Mouse (Mus musculus): ENCODE measurements around the gene Ccdc185.

Ccdc185 gene

DNA sequence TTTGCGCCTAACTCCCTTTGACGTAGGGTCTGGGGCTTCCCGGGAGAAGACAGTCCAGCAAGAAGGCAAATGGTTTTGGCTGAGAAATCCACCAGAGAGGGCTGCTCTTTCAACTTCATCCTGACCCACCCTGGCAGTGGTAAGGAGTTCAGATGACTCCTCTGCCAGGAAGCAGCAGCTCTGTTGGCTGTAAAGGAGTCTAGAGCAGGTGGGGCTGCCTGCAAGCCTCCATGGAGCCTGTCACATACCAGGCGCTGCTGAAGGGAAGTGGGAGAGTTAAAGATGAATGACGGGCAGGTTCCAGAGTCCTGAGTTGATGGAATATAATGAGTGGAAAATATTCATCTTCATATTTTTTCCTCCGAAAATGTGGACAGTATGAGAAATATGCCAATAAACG, 34.8 kb upstream of the Ccdc185 start:
- Histone ChIP-seq H3K4me1 (replicated peaks; ENCODE audit: low read depth, low read length) (no peaks in the 10 kb centered on the region), H3K36me3 (ENCODE audit: insufficient read depth, low read length) (no peaks in the 10 kb centered on the region), H3K27me3 (ENCODE audit: insufficient read depth, low read length) (peaks cover 7% of the 10 kb centered on the region; the same call in 1 of the 2 replicates), H3K9me3 (ENCODE audit: low read length) (no peaks in the 10 kb centered on the region), H3K4me3 (replicated peaks; ENCODE audit: low read length) (no peak overlapping the region)
- TF ChIP-seq POU5F1 (IDR thresholded peaks at IDR 0.05; ENCODE audit: borderline replicate concordance, low read length) (no peak), NANOG (IDR thresholded peaks at IDR 0.05; ENCODE audit: borderline replicate concordance, low read length) (no peak), CTCF (conservative IDR thresholded peaks at IDR 0.05; ENCODE audit: low read length) (no peak)

DNA sequence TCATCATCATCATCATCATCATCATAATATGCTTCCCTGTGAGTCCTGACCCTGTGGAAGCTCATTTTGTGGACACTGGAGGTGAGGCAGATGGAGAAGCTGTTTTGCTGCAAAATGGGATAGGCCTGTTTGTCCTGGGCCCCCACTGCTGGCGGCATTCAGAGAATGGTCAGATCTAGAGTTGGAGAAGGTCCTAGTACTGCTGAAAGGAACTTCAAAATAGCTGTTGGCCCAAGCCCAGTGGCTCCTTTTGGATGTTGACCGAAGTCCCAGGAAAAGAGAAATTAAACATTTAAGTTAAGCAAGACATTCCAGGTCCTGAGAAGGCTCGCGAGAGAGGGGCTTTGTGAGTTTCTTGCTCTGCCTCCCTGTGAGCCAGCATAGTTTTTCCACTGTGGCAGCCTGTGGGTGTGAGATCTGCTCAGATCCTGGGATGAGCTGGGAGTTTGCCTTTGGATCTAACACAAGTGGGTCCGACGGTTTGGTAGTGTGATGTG, 30.1 kb upstream of the Ccdc185 start:
- TF ChIP-seq NANOG (IDR thresholded peaks at IDR 0.05; ENCODE audit: borderline replicate concordance, low read length) (no peak), POU5F1 (IDR thresholded peaks at IDR 0.05; ENCODE audit: borderline replicate concordance, low read length) (no peak), CTCF (conservative IDR thresholded peaks at IDR 0.05; ENCODE audit: low read length) (no peak)
- Histone ChIP-seq H3K4me1 (replicated peaks; ENCODE audit: low read depth, low read length) (peaks cover 12% of the 10 kb centered on the region), H3K27me3 (ENCODE audit: insufficient read depth, low read length) (peaks cover 7% of the 10 kb centered on the region; the same call in 1 of the 2 replicates), H3K9me3 (ENCODE audit: low read length) (no peaks in the 10 kb centered on the region), H3K4me3 (replicated peaks; ENCODE audit: low read length) (no peak overlapping the region), H3K36me3 (ENCODE audit: insufficient read depth, low read length) (no peaks in the 10 kb centered on the region)

DNA sequence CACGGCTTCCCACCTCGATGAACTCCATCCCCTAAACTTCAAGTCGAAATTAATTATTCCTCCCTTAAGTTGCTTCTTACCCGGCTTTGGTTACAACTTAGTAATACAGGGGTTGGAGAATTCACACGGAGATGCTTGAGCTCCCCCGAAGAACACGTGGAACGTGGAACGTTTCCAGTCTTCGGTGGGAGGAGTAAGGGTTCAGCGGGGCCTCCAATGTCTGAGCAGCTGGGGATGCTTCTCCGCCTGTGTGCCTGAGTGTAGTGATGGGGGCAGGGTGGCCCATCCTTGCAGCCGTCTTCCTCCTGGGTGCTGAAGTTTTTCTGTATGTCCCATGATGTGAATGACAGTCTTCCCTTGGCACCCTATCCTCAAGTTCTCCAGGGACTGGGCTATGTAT, 29.2 kb upstream of the Ccdc185 start:
- Histone ChIP-seq H3K9me3 (ENCODE audit: low read length) (no peaks in the 10 kb centered on the region), H3K27me3 (ENCODE audit: insufficient read depth, low read length) (peaks cover under 1% of the 10 kb centered on the region; the same call in 1 of the 2 replicates), H3K4me3 (replicated peaks; ENCODE audit: low read length) (no peak overlapping the region), H3K4me1 (replicated peaks; ENCODE audit: low read depth, low read length) (peaks cover 12% of the 10 kb centered on the region), H3K36me3 (ENCODE audit: insufficient read depth, low read length) (no peaks in the 10 kb centered on the region)
- no peak for TF ChIP-seq NANOG (IDR thresholded peaks at IDR 0.05; ENCODE audit: borderline replicate concordance, low read length)
- no peak for TF ChIP-seq POU5F1 (IDR thresholded peaks at IDR 0.05; ENCODE audit: borderline replicate concordance, low read length)
- no peak for TF ChIP-seq CTCF (conservative IDR thresholded peaks at IDR 0.05; ENCODE audit: low read length)

DNA sequence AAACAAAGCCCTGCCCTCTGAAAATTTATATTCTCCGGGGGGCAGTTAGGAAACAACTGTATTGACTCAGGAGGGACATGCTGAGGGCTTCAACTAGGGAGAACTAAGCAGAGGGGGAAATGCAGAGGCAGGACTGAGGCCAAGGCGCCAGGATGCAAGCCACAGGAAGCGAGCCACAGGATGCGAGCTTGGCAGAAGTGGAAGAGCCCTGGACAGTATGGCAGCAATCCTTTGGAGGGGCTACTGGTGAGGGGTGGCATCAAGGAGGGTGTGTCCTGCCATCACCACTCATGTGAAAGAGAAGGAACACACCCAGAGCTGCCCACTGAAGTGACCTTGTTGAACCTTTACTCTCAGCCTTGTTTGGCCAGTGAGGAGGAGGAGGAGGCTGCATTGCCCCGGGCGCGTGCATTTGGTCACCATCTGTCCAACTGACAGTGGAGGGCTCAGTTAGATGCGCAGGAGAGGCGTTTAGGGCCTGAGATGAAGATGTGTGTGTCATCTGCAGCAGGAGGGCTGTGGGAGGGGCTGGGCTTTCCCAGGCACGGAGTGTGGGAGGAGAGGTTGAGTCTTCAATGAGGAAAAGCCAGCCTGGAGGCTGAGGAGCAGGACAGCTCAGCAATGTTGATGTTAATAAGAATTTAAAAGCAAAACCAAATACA, 27.9 kb upstream of the Ccdc185 start:
- Histone ChIP-seq H3K4me1 (replicated peaks; ENCODE audit: low read depth, low read length) (peaks cover 12% of the 10 kb centered on the region), H3K9me3 (ENCODE audit: low read length) (no peaks in the 10 kb centered on the region), H3K27me3 (ENCODE audit: insufficient read depth, low read length) (no peaks in the 10 kb centered on the region), H3K4me3 (replicated peaks; ENCODE audit: low read length) (no peak overlapping the region), H3K36me3 (ENCODE audit: insufficient read depth, low read length) (no peaks in the 10 kb centered on the region)
- TF ChIP-seq CTCF (conservative IDR thresholded peaks at IDR 0.05; ENCODE audit: low read length) (no peak), NANOG (IDR thresholded peaks at IDR 0.05; ENCODE audit: borderline replicate concordance, low read length) (no peak), POU5F1 (IDR thresholded peaks at IDR 0.05; ENCODE audit: borderline replicate concordance, low read length) (no peak)

DNA sequence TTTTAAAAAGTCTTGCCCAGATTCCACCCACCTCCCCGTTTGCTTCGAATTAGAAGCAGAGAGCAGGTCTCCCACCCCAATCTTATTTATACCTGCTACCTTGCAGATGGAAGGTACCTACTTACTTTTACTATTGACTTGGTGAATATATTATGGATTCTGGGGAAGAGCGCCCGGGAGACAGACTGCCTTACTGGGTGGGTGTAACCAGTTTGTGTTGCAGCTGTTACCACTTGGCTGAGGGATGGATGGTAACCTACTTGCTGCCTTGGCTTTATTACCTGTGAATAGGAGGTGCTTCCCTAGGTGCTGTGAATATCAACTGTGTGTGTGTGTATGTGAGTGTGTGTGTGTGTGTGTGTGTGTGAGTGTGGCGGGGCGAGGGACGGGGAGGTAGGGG, 26.6 kb upstream of the Ccdc185 start:
- Histone ChIP-seq H3K27me3 (ENCODE audit: insufficient read depth, low read length) (no peaks in the 10 kb centered on the region), H3K4me1 (replicated peaks; ENCODE audit: low read depth, low read length) (peaks cover 12% of the 10 kb centered on the region)

DNA sequence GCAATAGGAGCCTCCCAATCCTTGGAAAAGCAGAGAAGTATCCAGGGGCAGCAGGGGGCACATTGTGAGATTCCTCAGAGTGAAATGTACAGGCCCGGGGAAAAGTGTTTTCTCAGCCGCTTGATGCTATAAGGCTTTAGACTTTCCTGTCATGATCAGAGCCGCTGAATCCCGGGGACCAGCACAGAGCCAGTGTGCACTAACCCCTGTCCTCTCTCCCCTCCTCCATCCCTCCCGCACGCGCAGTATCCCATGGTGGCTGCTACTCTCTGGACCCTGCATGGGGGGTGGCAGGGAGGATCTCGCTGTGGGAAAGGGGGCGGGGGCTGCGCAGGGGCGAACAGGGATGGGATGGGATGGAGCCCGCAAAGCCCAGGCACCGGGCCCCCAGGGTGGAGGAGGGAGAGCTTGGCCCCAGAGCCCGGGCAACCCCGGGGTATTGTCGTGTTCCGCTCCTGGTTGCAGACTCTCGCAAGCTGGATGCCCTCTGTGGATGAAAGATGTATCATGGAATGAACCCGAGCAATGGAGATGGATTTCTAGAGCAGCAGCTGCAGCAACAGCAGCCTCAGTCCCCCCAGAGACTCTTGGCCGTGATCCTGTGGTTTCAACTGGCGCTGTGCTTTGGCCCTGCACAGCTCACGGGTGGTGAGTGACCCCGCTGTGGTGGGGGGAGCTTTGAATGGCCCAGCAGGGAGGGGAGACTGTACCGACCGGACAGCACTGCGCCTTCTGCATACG, 15.7 kb upstream of the Ccdc185 start:
- Histone ChIP-seq H3K36me3 (ENCODE audit: insufficient read depth, low read length) (no peaks in the 10 kb centered on the region), H3K9me3 (ENCODE audit: low read length) (no peaks in the 10 kb centered on the region), H3K4me1 (replicated peaks; ENCODE audit: low read depth, low read length) (peaks cover 30% of the 10 kb centered on the region), H3K4me3 (replicated peaks; ENCODE audit: low read length) (peak overlapping the region; percentile 87), H3K27me3 (ENCODE audit: insufficient read depth, low read length) (peaks cover 65% of the 10 kb centered on the region)
- TF ChIP-seq POU5F1 (IDR thresholded peaks at IDR 0.05; ENCODE audit: borderline replicate concordance, low read length), result no peak
- no peak for TF ChIP-seq CTCF (conservative IDR thresholded peaks at IDR 0.05; ENCODE audit: low read length)
- TF ChIP-seq NANOG (IDR thresholded peaks at IDR 0.05; ENCODE audit: borderline replicate concordance, low read length), result no peak

More for the DNA sequence above, 26.6 kb upstream of the Ccdc185 start:
- H3K9me3 ChIP-seq (ENCODE audit: low read length), result no peaks in the 10 kb centered on the region
- H3K4me3 ChIP-seq (replicated peaks; ENCODE audit: low read length), result no peak overlapping the region
- TF ChIP-seq CTCF (conservative IDR thresholded peaks at IDR 0.05; ENCODE audit: low read length), result no peak
- no peak for TF ChIP-seq POU5F1 (IDR thresholded peaks at IDR 0.05; ENCODE audit: borderline replicate concordance, low read length)
- no peak for TF ChIP-seq NANOG (IDR thresholded peaks at IDR 0.05; ENCODE audit: borderline replicate concordance, low read length)
- no peaks in the 10 kb centered on the region for H3K36me3 ChIP-seq (ENCODE audit: insufficient read depth, low read length)

DNA sequence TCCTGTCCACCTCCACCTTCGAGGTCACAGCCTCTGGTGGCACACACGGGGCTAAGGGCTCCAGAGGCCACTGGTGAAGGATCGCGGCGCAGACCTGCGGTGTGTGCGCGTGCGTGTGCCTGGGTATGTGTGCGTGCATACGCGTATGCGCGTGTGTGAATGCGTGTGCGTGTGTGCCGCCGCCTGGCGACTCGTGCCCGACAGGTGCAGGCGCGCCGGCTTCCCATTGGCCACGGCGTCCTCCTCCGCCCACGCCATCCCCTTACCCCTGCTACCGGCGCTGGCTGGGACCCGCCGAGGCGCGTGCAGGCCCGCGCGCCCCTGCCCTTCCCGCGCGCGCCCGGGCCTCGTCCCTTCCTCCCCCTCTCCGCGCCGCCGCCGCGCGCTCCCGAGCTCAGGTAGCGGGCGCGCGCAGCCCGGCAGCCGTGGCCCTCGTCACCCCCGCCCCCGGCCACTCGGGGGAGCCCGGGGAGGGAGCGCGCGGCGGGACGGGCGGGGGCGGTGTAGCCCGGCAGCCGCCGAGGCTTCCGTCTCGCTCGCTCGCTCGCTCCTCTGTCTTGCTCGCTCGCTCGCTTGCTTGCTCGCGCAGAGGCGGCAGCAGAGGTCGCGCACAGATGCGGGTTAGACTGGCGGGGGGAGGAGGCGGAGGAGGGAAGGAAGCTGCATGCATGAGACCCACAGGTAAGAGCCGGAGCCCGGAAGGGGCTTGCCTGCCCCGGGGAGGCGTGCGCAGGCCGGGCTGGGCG, 14.9 kb upstream of the Ccdc185 start, which contains the start of gene Susd4:
TSS of gene Susd4 (plus strand) at position 145 of the 746 bp plus-strand sequence.
- no peaks in the 10 kb centered on the region for H3K36me3 ChIP-seq (ENCODE audit: insufficient read depth, low read length)
- peaks cover 30% of the 10 kb centered on the region for H3K4me1 ChIP-seq (replicated peaks; ENCODE audit: low read depth, low read length)
- TF ChIP-seq CTCF (conservative IDR thresholded peaks at IDR 0.05; ENCODE audit: low read length) (no peak), NANOG (IDR thresholded peaks at IDR 0.05; ENCODE audit: borderline replicate concordance, low read length) (no peak), POU5F1 (IDR thresholded peaks at IDR 0.05; ENCODE audit: borderline replicate concordance, low read length) (no peak)
- H3K9me3 ChIP-seq (ENCODE audit: low read length), result no peaks in the 10 kb centered on the region
- H3K27me3 ChIP-seq (ENCODE audit: insufficient read depth, low read length), result peaks cover 67% of the 10 kb centered on the region
- H3K4me3 ChIP-seq (replicated peaks; ENCODE audit: low read length), result peak within 1 kb of the TSS; percentile 87

DNA sequence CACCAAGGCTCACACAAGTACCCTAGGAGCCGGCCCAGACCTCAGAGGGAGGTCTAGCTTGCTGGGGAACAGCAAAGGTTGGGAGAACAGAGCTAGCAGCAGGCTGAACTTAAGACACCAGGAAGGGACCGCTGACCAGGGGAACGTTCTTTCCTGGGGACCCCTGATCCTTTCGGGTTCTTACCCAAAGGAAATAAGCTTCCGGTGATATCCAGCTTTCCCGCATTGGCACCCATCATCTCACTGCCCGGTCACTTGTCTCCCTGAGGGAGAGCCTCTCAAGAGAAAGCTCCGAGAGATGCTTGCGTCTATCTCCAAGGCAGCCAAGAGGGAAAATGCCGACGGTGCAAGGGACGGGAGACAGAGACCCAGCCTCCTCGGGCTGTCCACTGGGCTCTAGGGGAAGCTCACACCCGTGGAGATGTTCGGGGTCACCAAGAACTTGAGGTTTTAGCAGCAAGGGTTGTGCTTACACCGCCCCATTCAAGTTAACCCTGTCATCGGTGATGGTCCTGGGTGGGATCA, 14.3 kb upstream of the Ccdc185 start:
- peak overlapping the region; percentile 87 for H3K4me3 ChIP-seq (replicated peaks; ENCODE audit: low read length)
- peaks cover 30% of the 10 kb centered on the region for H3K4me1 ChIP-seq (replicated peaks; ENCODE audit: low read depth, low read length)
- no peaks in the 10 kb centered on the region for H3K36me3 ChIP-seq (ENCODE audit: insufficient read depth, low read length)
- no peaks in the 10 kb centered on the region for H3K9me3 ChIP-seq (ENCODE audit: low read length)
- H3K27me3 ChIP-seq (ENCODE audit: insufficient read depth, low read length), result peaks cover 61% of the 10 kb centered on the region
- no peak for TF ChIP-seq CTCF (conservative IDR thresholded peaks at IDR 0.05; ENCODE audit: low read length)
- TF ChIP-seq POU5F1 (IDR thresholded peaks at IDR 0.05; ENCODE audit: borderline replicate concordance, low read length), result no peak
- TF ChIP-seq NANOG (IDR thresholded peaks at IDR 0.05; ENCODE audit: borderline replicate concordance, low read length), result no peak

All from E14TG2a.4 (cell line).